Mouse (Mus musculus): ENCODE results near the gene Wwp2. TPM values are rescaled to one million over a fixed set of nuclear protein-coding genes. Genes with fewer than 3 reads are reported as not detected.

The Wwp2 gene
- polyA plus RNA-seq (2012; rRNA removed) = 38.8 and 39.5 TPM in 2 replicates

- WGBS = under 1% methylated on average over 48 of the region's 81 CpGs
- H3K36me3 ChIP-seq (ENCODE audit: control insufficient read depth, insufficient read depth, low read length) = no peaks in the 10 kb centered on the region
- peak within 1 kb of the TSS; percentile 84 for H3K27ac ChIP-seq (ENCODE audit: insufficient read depth, low read length)
- peaks cover 3% of the 10 kb centered on the region; the same call in 1 of the 2 replicates for H3K4me1 ChIP-seq (ENCODE audit: control insufficient read depth, insufficient read depth, insufficient read length)
- DNase-seq (ENCODE audit: low read depth in 1 of 2, low spot score in 2 of 2) = peak; percentile 59 to 85
- H3K27me3 ChIP-seq (ENCODE audit: control insufficient read depth, insufficient read depth, low read length) = no peaks in the 10 kb centered on the region
- H3K4me3 ChIP-seq (ENCODE audit: extremely low read depth, insufficient read depth, insufficient read length) = peak within 1 kb of the TSS; percentile 68
- TF ChIP-seq CTCF (IDR thresholded peaks at IDR 0.05; ENCODE audit: extremely low read depth, insufficient read depth, insufficient read length, insufficient replicate concordance) = no peak
- peak; percentile 76 for TF ChIP-seq POLR2A (IDR thresholded peaks at IDR 0.05; ENCODE audit: low read depth, low read length)
Measured at GRCm38 (mm10) chr8:107435962-107436831, at the start of gene Wwp2. Gene Wwp2, plus strand, starts transcription at chr8:107436365.

DNA sequence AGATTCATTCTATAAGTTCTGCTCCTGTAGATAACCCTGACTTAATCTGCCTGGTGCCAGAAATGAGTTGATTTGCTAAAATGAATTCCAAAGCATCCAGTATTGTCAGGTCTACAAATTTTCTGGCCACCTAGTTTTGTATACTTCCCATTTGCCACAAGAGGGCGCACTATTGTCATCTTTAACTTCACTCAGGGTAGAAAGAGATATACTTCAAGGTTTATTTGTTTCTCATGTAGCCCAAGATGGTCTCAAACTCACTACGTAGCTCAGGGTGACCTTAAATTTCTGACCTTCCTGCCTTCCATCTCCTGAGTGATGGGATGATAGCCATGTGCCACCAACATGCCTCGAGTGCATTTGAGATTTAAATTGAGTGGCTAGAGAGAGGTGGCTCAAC lies 49.5 kb upstream of the Wwp2 start:
- peak in 1 of 2 experiments; percentile 9 for DNase-seq (ENCODE audit: low read depth in 1 of 2, low spot score in 2 of 2)
- no peak overlapping the region for H3K4me3 ChIP-seq (ENCODE audit: extremely low read depth, insufficient read depth, insufficient read length)
- H3K36me3 ChIP-seq (ENCODE audit: control insufficient read depth, insufficient read depth, low read length) = no peaks in the 10 kb centered on the region
- 27% methylated on average over 3 of the region's 3 CpGs for WGBS
- H3K4me1 ChIP-seq (ENCODE audit: control insufficient read depth, insufficient read depth, insufficient read length) = no peaks in the 10 kb centered on the region
- TF ChIP-seq CTCF (IDR thresholded peaks at IDR 0.05; ENCODE audit: extremely low read depth, insufficient read depth, insufficient read length, insufficient replicate concordance) (no peak), POLR2A (IDR thresholded peaks at IDR 0.05; ENCODE audit: low read depth, low read length) (no peak)
- H3K27me3 ChIP-seq (ENCODE audit: control insufficient read depth, insufficient read depth, low read length) = no peaks in the 10 kb centered on the region
- no peak overlapping the region for H3K27ac ChIP-seq (ENCODE audit: insufficient read depth, low read length)

- Histone ChIP-seq H3K4me1 (ENCODE audit: control insufficient read depth, insufficient read depth, insufficient read length) (no peaks in the 10 kb centered on the region), H3K36me3 (ENCODE audit: control insufficient read depth, insufficient read depth, low read length) (no peaks in the 10 kb centered on the region), H3K27me3 (ENCODE audit: control insufficient read depth, insufficient read depth, low read length) (no peaks in the 10 kb centered on the region), H3K4me3 (ENCODE audit: extremely low read depth, insufficient read depth, insufficient read length) (no peak overlapping the region), H3K27ac (ENCODE audit: insufficient read depth, low read length) (no peak overlapping the region)
- WGBS = 78% methylated on average over 5 of the region's 5 CpGs
- TF ChIP-seq POLR2A (IDR thresholded peaks at IDR 0.05; ENCODE audit: low read depth, low read length) (no peak), CTCF (IDR thresholded peaks at IDR 0.05; ENCODE audit: extremely low read depth, insufficient read depth, insufficient read length, insufficient replicate concordance) (no peak)
- DNase-seq (ENCODE audit: low read depth in 1 of 2, low spot score in 2 of 2) = no peak
Measured at GRCm38 (mm10) chr8:107387861-107388260, 48.3 kb upstream of the Wwp2 start.

- no peak overlapping the region for H3K4me3 ChIP-seq (ENCODE audit: extremely low read depth, insufficient read depth, insufficient read length)
- H3K27ac ChIP-seq (ENCODE audit: insufficient read depth, low read length) = no peak overlapping the region
- DNase-seq (ENCODE audit: low read depth in 1 of 2, low spot score in 2 of 2) = no peak
- H3K4me1 ChIP-seq (ENCODE audit: control insufficient read depth, insufficient read depth, insufficient read length) = no peaks in the 10 kb centered on the region
- no peaks in the 10 kb centered on the region for H3K36me3 ChIP-seq (ENCODE audit: control insufficient read depth, insufficient read depth, low read length)
- H3K27me3 ChIP-seq (ENCODE audit: control insufficient read depth, insufficient read depth, low read length) = no peaks in the 10 kb centered on the region
- WGBS = 90% methylated on average over 8 of the region's 8 CpGs
- no peak for TF ChIP-seq POLR2A (IDR thresholded peaks at IDR 0.05; ENCODE audit: low read depth, low read length)
- no peak for TF ChIP-seq CTCF (IDR thresholded peaks at IDR 0.05; ENCODE audit: extremely low read depth, insufficient read depth, insufficient read length, insufficient replicate concordance)
Measured at GRCm38 (mm10) chr8:107389557-107389956, 46.6 kb upstream of the Wwp2 start.

GRCm38 (mm10) chr8:107390476-107391135 lies 45.6 kb upstream of the Wwp2 start:
- H3K27ac ChIP-seq (ENCODE audit: insufficient read depth, low read length) = no peak overlapping the region
- WGBS = 96% methylated on average over 16 of the region's 16 CpGs
- no peaks in the 10 kb centered on the region for H3K36me3 ChIP-seq (ENCODE audit: control insufficient read depth, insufficient read depth, low read length)
- no peak for TF ChIP-seq POLR2A (IDR thresholded peaks at IDR 0.05; ENCODE audit: low read depth, low read length)
- no peak for TF ChIP-seq CTCF (IDR thresholded peaks at IDR 0.05; ENCODE audit: extremely low read depth, insufficient read depth, insufficient read length, insufficient replicate concordance)
- no peak for DNase-seq (ENCODE audit: low read depth in 1 of 2, low spot score in 2 of 2)
- no peaks in the 10 kb centered on the region for H3K27me3 ChIP-seq (ENCODE audit: control insufficient read depth, insufficient read depth, low read length)
- no peak overlapping the region for H3K4me3 ChIP-seq (ENCODE audit: extremely low read depth, insufficient read depth, insufficient read length)
- H3K4me1 ChIP-seq (ENCODE audit: control insufficient read depth, insufficient read depth, insufficient read length) = no peaks in the 10 kb centered on the region

DNA sequence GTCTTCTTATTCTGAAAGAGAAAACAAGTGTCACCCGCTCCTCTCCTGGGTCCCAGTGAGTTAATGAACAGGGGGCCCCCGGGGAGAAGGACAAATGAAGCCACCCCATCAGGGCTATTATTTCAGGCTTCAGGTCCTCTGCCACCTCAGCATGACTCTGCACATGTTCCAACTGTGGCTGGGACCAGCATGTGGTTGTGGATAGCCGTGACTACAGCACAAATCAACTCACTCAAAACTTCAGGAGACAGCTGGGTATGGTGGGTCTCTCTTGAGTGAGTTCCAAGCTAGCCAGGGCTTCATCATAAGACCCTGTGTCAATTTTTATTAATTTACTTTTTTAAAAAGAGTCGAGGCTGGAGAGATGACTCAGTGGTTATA lies 45.0 kb upstream of the Wwp2 start:
- no peak overlapping the region for H3K4me3 ChIP-seq (ENCODE audit: extremely low read depth, insufficient read depth, insufficient read length)
- no peak for DNase-seq (ENCODE audit: low read depth in 1 of 2, low spot score in 2 of 2)
- WGBS = 60% methylated on average over 4 of the region's 4 CpGs
- H3K27me3 ChIP-seq (ENCODE audit: control insufficient read depth, insufficient read depth, low read length) = no peaks in the 10 kb centered on the region
- H3K36me3 ChIP-seq (ENCODE audit: control insufficient read depth, insufficient read depth, low read length) = no peaks in the 10 kb centered on the region
- H3K27ac ChIP-seq (ENCODE audit: insufficient read depth, low read length) = no peak overlapping the region
- no peaks in the 10 kb centered on the region for H3K4me1 ChIP-seq (ENCODE audit: control insufficient read depth, insufficient read depth, insufficient read length)
- TF ChIP-seq CTCF (IDR thresholded peaks at IDR 0.05; ENCODE audit: extremely low read depth, insufficient read depth, insufficient read length, insufficient replicate concordance) (no peak), POLR2A (IDR thresholded peaks at IDR 0.05; ENCODE audit: low read depth, low read length) (no peak)

Measured in spleen, adult 2 months (tissue).